Mouse (Mus musculus) retina, adult 2 months (tissue): ENCODE data around the gene Wdr18.

Experiments
- DNase-seq: peaks from one replicate; pipeline ENCODE4 v3.0.0-alpha.2; 2012; ENCODE audit warnings: low read depth, low spot score

Gene Wdr18

DNA sequence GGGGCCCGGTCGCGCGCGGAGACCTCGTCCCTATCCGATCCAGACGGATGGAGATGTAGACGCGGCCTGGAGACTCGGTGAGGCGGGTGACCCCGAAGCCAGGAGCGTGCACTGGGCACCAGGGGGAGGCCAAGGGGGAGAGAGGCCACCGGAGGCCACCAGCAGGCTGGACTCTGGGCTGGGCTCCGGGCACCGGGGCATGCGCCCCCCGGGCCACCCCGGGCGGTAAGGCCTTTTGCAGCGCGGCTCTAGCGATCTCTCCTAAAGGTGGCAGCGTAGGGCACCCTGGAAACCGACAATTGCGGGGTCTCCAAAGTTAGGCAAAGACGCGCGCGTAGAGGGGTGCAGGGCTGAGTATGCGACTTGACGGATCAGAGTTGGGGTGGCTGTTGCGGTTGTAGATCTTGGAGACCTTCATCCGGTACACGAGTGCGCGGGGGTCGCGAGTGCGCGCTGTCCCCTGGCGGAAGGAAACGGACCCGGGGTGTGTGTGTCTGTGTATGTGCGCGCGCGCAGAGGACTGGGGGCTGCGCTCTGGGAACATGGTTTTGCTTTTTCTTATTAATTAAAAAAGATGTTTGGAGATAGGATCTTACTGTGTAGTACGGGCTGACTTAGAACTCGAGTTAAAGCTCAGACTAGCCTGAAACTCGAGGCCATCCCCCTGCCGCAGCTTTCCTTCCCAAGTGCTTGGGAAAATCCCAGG lies 32.5 kb upstream of the Wdr18 start:
- DNase-seq: no peak

DNA sequence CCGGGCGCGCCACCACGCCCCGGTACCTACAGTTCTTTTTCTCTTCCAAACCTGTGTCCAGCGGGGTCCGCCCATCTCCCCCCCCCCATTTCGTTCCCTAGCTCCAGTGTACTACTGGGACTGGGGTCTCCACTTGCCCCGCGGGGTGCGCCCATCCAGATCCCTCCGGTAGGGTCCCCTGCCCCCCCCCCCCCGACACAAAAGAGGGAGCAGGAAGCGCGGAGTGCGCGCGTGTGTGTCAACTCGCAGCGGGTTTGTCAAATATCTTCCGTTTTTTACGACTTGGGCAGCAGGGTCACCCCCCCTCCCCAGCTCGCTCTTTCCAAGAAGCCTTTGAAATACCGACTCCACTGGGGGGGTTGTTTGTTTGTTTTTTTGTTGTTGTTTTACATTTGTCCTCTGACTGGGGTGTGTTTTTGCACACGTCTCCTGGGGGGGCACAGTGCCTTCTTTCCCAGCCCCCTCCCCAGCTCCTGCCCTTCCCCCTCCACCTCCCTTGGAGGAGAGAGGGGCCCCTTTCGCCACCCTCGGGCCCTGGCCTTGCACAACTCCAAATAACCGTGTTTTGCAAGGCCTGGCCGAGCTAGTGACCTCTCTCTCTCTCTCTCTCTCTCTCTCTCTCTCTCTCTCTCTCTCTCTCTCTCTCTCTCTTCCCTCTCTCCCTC lies 31.8 kb upstream of the Wdr18 start:
- no peak for DNase-seq

DNA sequence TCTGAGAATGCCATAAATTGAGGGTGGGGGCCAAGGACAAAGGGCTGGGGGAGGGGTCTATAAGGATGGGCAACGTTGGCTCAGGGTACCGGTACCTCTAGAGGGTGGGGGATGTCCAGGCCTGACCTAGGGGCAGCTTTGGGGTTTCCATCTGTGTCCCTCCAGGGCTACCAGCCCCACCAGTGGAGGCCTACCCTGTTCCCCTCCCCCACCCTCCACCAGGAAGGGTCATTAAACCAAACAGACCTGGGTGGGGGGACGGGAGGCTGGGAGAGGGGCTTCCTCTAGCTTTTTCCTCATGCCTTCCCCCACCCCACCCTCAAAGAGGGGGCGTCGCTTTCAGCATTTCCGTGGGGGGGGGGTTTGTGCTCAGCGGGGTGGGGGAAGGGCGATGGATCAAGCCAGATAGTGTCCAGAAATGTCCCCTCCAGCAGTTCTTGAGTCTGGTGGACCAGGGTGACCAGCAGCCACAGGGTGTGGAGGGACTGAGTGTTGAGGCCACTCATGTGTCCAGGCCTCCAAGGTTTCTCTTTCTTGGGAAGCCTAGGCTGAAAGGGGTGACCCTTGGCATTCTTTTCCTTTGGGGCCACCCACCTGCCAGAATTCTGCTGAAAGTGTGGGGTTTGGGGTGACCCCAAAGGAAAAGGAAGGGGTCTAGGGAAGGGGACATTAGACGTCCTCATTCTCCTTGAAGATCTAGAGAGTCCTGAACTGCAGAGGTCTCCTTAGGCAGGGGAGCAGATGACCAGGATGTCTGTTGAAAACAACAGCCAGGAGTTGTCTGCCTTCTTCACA lies 30.8 kb upstream of the Wdr18 start:
- no peak for DNase-seq

DNA sequence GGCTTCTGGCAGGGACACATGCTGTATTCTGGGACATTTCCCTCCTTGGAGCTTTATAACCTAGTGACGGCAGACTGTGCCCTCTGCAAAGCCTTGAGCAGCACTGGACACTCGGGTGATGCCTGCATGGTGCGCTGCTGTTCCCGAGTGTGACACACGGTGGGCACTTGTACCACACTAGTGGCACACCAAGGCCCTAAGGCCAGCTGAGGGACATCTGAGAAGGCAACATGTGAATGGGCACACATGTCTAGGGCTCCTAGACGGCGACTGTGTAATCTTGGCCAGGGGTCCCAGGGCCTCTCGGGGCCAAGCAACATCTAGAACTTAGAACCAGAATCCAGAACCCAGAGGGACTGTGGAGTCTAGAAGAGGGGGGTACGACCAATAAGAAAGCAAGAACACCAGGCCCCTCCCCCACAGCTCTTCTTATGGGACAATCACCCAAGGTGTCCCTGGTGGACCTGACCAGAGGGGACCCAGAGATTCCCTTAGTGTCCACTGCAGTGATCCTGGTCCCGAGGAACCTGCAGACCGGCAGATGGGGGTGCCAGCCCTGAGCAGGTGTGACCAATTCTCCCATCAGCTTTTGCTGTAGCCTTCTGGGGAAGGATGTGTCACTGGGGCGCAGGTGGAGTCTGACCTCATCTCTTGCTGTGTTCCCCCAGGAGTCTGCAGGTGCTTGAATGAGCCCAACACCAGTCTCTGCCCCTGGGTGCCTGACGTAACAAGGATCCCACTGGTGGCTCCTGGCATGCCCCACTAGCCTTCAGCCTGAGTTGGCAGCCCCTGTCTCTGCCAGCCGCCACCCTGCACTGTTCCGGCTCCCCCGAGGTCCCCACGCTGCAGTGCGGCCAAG lies 29.8 kb upstream of the Wdr18 start:
- no peak for DNase-seq

DNA sequence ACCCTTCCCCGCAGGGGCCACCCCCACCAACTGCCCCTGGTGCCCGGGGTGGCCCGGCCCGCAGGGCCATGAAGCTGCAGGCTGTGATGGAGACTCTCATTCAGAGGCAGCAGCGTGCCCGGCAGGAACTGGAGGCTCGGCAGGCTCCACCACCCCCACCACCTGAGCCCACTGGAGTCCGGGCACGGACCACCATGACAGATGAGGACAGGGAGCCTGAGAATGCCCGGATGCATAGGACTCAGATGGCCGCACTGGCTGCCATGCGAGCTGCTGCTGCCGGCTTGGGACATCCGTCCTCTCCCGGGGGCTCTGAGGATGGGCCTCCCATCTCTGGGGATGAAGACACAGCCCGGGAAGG lies 29.1 kb upstream of the Wdr18 start:
- no peak for DNase-seq

DNA sequence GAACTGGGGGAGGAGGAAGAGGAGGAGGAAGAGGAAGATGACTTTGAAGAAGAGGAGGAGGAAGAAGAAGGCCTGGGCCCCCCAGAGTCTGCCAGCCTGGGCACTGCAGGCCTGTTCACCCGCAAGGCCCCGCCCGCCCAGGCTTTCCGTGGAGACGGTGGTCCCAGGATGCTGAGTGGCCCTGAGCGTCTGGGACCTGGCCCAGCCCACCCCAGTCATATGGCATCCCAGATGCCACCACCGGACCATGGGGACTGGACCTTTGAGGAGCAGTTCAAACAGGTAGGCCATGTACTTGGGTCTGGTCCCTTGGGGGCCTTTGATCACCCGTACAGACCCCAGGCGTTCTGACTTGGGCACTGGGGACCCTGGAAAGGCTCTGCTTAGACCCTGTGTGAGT lies 28.2 kb upstream of the Wdr18 start:
- DNase-seq: no peak

DNA sequence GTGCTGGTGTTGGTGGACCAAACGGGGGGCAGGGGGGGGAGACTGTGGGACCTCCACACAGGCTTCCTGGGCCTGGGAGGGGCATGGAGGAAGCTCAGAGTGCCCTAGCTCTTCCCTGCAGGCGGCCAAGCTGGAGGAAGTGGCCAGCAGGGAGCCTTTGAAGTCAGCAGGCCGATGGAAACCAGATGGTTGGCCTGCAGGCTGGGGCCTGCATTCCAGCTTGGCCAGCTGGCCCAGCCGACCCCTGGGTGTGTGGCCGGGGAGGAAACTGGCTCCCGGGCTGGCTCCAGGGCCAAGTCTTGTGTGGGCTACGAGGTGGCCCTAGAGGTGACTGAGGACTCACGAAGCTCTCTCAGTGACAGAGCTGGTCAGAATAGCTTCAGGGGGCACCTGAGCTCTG lies 27.2 kb upstream of the Wdr18 start:
- DNase-seq: no peak

DNA sequence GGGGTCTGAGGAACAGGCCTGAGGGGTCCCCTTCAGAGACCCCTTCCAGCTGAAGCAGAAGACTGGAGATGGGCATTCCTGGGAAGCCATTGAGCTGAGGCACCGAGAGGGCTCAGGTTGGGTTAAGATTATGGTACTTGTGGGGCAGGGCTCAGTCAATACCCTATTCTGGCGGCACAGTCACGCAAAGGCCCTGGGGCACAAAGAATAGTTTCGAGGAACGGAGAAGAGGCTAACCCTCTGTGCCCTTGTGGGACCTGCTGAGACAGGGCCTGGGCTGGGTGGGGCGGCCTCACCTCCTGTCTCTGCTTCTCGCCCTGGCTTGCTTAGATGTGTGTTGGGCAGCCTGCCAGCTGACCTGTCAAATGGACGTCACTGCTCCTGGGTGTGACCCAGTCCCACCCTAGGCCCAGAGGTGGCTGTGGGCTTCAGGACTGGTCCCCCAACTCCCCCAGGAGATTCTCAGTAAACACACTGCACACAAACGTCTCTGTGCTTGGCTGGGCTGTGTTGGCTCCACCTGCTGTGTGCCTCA lies 26.7 kb upstream of the Wdr18 start:
- DNase-seq: no peak

DNA sequence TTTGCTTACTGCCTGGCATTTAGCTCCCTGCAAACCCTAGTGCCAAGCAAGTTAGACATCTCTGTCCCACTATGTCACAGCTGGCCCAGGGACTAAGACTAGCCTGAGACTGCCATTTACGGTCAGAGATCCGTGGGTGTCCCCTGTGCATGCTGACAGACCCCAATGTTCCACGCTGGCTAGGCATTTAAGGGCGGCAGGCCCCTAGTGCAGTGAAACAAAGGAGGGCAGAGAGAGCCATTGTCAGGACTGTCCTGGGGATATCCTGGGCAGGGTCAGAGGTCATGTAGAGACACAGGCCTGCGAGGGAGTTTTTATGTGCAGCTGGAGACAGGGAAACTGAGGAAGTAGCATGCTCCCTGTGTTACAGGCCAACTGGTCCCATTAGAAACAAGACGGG lies 26.1 kb upstream of the Wdr18 start:
- no peak for DNase-seq

DNA sequence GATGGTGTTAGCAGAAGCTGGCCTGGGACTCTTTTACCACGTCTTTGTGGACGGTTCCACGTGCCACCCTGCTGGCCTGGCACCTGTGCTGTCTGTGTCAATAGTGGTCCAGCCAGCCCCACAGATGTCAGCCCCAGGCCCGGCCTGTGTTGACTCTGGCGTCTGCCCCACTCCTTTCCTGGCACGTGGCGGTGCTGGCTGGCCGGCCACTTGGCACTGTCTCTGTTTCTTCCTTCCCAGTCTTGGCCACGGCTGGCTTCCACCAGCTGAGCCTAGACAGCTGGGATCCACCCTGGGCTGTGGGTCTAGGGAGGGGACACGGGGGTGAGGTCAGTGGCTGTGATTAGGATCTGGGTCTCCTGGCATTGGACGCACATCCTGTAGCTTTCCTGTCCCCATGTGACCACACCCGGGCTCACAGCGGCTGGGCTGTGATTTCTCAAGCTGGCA lies 25.7 kb upstream of the Wdr18 start:
- DNase-seq: no peak

DNA sequence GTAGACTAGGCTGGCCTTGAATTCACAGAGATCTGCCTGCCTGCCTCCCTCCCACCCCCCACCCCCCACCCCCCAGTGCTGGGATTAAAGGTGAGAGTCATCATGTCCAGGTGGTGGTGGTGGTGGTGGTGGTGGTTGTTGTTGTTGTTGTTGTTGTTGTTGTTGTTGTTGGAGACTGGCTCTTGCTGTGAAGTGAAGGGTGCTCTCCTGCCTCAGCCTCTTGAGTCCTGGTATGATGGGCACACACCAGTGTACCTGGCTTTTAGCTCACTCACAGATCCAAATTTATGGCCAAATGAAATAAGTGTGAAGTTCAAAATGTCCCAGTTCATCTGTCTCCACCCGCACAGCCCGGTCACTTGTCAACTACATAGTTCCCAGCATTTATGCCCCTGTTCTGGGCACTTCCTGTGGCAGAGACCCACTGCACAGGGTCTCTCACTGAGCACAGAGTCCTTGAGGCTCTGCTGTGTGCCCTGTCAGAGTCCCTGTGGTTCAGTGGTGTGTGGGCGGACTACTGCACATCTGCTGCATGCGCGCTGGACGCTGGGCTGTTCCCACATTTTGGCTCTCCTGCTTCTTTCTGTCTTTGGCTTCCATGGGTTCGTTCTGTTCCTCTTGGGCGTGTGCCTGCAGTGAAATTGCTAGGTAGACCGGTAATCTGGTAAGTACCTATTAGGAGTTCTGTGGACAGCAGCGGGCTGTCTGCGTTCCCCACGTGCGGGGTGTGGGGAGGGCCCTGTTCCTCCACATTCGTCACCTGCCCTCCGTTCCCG lies 25.0 kb upstream of the Wdr18 start:
- DNase-seq: no peak

DNA sequence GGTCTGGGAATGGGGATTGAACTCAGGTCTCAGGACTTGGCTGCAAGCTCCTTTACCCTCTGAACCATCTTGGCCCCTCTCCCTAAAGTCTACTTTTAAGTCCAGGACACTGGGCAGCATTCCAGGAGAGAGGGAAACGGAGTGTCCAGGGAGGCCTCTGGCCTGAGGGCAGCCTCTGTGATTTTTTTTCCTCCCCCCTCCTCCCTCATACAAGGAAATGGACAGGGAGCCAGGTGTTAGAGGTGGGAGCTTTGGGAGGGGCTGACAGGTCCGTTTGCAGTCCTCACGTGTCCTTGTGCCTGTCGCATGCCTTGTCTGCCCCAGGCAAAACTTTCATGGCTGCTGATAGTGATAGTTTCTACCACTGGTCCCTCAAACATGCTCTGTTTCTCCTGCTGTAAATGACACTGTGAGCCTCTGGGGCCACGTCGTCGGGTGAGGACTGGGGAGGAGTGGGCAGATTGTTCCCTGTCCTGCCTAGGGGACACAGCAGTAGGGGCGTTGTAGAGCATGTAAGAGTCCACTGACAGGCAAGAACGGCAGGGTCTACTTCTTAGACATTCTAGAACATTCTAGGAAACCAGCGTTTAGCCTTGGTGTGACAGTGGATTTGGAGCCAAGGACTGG lies 23.6 kb upstream of the Wdr18 start:
- no peak for DNase-seq

DNA sequence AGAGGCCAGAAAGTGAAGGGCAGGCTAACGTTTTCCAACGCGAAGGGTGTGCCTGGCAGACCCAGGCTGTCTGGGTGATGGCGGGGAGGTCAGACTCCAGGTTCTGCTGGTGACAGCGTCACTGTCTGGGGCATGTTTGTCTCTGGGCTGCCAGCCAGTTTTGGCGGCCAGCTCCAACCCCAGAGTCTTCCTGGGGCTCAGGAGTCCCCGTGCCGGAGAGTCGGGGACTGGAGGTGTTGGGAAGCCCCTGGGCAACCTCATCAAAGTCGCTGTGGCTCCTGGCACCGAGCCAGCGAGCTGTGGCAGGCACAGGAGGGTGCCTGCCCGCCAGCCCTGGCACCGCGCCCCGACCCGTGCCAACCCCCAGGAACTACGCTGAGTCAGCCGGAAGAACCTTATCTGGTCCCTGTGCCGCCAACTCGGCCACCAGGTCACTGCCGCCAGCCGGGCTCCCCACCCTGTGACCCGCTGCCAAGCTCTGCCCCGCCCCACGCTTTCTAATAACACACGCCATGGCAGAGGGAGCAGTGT lies 23.0 kb upstream of the Wdr18 start:
- no peak for DNase-seq

DNA sequence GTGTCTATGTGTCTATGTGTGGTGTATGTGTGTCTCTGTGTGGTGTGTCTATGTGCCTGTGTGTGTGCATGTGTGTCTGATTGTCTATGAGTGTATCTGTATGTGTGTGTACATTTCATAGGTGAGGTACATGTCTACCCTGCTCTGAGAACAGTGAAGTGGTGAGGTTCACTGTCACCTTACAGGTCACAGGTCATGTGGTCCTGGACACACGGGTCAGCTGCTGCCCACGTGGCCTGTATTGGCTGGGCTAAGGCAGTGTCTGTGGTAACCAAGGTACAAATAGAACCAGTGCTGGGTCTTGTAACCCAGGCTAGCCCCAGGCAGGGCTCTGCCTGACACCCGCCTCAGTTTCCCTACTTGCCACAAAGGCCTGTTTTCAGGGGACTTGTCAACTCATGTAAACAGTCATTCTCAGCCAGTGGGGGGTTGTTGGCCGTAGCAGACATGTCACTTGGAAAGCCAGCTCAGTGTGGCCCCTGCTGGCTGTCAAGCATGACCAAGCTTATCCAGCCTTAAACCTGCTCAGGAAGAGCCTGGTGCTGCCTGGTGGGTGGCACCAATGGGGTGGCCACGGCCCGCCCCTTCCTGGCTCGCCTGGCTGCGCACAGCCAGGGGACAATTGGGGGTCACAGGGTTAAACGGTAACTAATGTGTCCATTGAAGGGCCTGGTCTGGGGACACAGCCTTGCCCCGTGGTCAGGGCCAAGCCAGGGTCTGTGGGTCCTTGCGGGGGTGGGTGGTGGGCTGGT lies 22.0 kb upstream of the Wdr18 start:
- no peak for DNase-seq

DNA sequence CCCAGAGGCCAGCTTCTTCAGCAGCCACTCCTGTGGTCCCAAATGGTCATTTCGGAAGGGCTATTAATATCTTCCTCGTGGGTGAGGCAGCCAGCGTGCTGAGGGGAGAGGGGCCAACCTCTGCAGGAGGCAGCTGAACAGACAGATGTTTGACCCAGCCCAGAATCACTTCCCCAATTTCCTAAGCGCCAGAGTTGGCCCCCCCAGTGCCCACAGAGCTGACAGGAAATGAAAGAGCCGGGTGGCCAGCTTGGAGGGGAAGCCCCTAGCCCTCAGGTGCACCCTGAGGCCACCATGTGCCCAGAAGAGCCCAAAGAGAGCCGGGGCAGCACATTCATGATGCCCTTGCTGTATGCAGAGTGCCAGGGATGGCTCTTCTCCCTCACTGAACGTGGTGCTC lies 19.2 kb upstream of the Wdr18 start:
- DNase-seq: no peak

DNA sequence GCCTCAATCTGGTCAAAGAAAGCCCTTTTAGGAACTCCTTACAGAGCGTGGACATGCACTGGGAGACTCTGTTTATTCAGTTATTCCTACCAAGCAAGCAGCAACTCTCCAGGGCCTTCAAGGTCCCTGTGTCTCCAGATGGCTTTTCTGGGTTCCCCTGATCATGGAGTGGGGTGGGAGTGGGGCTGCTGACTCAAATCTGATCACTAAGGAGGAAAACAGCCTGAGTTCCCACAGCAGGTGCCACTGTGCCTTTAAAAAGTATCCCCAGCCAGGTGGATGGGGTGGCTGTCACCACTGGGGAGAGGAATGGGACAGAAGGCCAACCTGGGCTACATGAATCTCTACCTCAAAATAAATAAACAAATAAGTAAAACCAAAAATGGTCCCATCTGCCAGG lies 17.0 kb upstream of the Wdr18 start:
- no peak for DNase-seq

DNA sequence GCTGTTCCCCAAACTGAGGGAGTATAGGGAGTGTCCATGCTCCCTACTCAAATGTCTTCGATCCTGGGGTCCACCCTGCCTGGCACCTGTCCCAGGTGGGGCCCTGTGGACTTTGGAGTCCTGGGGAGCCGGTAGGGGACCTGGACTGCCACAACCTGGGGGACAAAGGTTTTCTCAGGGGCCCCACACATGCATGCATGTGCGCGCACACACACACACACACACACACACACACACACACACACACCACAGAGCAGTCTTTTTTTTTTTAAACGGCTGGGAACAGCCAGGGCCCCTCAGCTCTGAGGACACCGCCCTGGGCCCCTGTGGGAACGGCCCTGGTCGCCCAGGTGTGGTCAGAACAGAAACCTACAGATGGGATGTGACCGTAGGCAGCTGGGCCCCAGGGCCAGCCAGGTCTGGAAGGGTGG lies 16.5 kb upstream of the Wdr18 start:
- DNase-seq: no peak

DNA sequence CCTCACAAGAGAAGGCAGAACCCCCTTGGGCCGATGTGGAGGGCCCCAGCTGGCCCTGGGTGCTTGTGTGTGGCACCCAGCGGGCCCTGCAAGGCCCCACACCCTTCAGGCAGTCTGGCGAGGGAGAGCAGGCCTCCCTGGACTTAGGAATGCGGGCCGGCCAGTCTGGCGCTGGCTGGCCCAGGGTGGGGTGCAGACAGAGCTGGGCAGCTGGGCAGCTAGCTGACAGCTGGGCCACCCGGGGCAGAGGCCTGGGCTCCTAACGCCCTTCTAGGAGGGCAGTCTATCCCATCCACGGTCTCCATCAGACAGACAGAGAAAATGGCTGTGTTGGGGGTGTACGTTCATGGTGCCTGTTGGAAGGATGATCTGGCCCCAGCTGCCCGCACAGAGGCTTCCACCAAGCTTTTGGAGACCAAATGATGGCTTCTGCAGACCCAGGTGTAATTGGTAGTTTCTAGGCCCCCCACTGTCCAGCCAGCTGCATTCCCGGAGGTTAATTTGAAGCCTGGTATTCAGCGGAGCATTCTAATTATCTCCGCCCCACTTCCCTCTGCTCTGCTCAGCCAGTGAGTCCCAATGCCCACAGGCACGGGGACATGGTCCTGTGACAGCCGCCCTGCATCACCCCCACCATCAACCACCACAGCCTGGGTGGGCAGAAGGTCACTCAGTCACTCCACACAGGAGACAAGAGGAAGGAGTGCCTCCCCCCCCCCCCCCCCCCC lies 14.3 kb upstream of the Wdr18 start:
- no peak for DNase-seq
